Mouse (Mus musculus): Measurements from ENCODE around the gene Gm49450. TPM values are rescaled to one million over a fixed set of nuclear protein-coding genes. Genes with fewer than 3 reads are reported as not detected.
A peak's percentile ranks its signal among the peaks of the same experiment; 100 is the strongest.

Gene Gm49450
- polyA plus RNA-seq, 1 experiment: 2.3 TPM

DNA sequence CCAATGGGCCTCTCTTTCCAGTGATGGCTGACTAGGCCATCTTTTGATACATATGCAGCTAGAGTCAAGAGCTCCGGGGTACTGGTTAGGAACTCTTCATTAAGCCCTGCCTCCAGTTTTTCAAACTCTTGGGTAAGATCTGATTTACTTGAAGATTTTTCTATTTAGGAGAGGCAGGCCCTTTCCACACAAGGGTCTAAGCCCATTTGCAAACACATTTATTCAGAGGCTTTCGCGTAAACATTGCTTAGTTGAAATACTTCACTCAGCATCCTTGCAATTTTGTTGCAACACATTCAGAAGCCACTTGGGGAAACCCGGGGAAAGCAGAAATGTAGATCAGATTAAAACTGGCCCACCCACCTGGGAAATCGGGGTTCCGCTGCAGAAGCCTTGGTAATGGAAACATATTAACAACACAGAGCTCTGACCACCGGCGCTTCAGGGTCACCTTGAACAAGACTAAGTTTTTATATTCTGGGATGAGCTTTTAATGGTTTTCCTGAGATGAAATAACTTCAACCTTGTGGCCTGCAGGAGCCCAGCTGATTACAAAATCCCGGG lies 41.7 kb upstream of the Gm49450 start:
- Histone ChIP-seq H3K27me3 (ENCODE audit: control insufficient read depth, insufficient read depth, low read length) (no peaks in the 10 kb centered on the region), H3K36me3 (ENCODE audit: control insufficient read depth, insufficient read depth, low read length) (no peaks in the 10 kb centered on the region), H3K4me3 (ENCODE audit: control insufficient read depth, low read depth, low read length) (no peak overlapping the region), H3K27ac (ENCODE audit: control insufficient read depth, insufficient read depth, low read depth, low read length) (peak overlapping the region; percentile 46; the same call in 1 of the 2 replicates), H3K4me1 (ENCODE audit: control insufficient read depth, insufficient read depth, low read length) (peaks cover 22% of the 10 kb centered on the region)
- TF ChIP-seq POLR2A (IDR thresholded peaks at IDR 0.05; ENCODE audit: control insufficient read depth, low read depth, low read length) (no peak), CTCF (IDR thresholded peaks at IDR 0.05; ENCODE audit: control insufficient read depth, insufficient read depth, insufficient replicate concordance, low read depth, low read length) (no peak)

DNA sequence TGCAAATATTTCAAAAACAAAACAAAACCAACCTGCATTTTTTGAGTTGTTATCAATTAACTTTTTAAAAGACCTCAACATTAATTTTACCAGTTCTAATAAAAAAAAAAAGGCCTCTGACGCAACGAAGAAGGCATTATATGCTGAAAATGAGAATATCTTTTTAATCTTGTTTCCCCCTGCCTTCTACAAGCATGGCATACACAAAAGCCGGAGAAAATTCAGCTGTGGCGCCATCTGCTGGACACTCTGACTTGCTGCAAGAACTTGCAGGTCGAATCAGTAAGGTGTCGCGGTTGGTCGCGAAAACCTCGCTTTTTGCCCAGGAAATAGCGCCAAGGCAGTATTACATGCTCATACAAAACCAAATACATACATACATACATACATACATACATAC lies 40.5 kb upstream of the Gm49450 start:
- no peak for TF ChIP-seq POLR2A (IDR thresholded peaks at IDR 0.05; ENCODE audit: control insufficient read depth, low read depth, low read length)
- peak; percentile 84 for TF ChIP-seq CTCF (IDR thresholded peaks at IDR 0.05; ENCODE audit: control insufficient read depth, insufficient read depth, insufficient replicate concordance, low read depth, low read length)
- no peak overlapping the region for H3K4me3 ChIP-seq (ENCODE audit: control insufficient read depth, low read depth, low read length)
- peaks cover 26% of the 10 kb centered on the region for H3K4me1 ChIP-seq (ENCODE audit: control insufficient read depth, insufficient read depth, low read length)
- H3K36me3 ChIP-seq (ENCODE audit: control insufficient read depth, insufficient read depth, low read length): no peaks in the 10 kb centered on the region
- H3K27ac ChIP-seq (ENCODE audit: control insufficient read depth, insufficient read depth, low read depth, low read length): no peak overlapping the region
- no peaks in the 10 kb centered on the region for H3K27me3 ChIP-seq (ENCODE audit: control insufficient read depth, insufficient read depth, low read length)

GRCm38 (mm10) chr15:98993093-98993793 lies 39.9 kb upstream of the Gm49450 start:
- Histone ChIP-seq H3K27me3 (ENCODE audit: control insufficient read depth, insufficient read depth, low read length) (no peaks in the 10 kb centered on the region), H3K4me3 (ENCODE audit: control insufficient read depth, low read depth, low read length) (peak overlapping the region; percentile 79), H3K4me1 (ENCODE audit: control insufficient read depth, insufficient read depth, low read length) (peaks cover 29% of the 10 kb centered on the region), H3K36me3 (ENCODE audit: control insufficient read depth, insufficient read depth, low read length) (no peaks in the 10 kb centered on the region), H3K27ac (ENCODE audit: control insufficient read depth, insufficient read depth, low read depth, low read length) (peak overlapping the region; percentile 89)
- TF ChIP-seq CTCF (IDR thresholded peaks at IDR 0.05; ENCODE audit: control insufficient read depth, insufficient read depth, insufficient replicate concordance, low read depth, low read length): peak; percentile 98
- 0 out of 2 replicates have a peak, but pooled peaks have one; percentile 41 for TF ChIP-seq POLR2A (IDR thresholded peaks at IDR 0.05; ENCODE audit: control insufficient read depth, low read depth, low read length)

- Histone ChIP-seq H3K36me3 (ENCODE audit: control insufficient read depth, insufficient read depth, low read length) (no peaks in the 10 kb centered on the region), H3K4me3 (ENCODE audit: control insufficient read depth, low read depth, low read length) (no peak overlapping the region), H3K27me3 (ENCODE audit: control insufficient read depth, insufficient read depth, low read length) (no peaks in the 10 kb centered on the region), H3K4me1 (ENCODE audit: control insufficient read depth, insufficient read depth, low read length) (peaks cover 29% of the 10 kb centered on the region), H3K27ac (ENCODE audit: control insufficient read depth, insufficient read depth, low read depth, low read length) (peak overlapping the region; percentile 85)
- no peak for TF ChIP-seq CTCF (IDR thresholded peaks at IDR 0.05; ENCODE audit: control insufficient read depth, insufficient read depth, insufficient replicate concordance, low read depth, low read length)
- TF ChIP-seq POLR2A (IDR thresholded peaks at IDR 0.05; ENCODE audit: control insufficient read depth, low read depth, low read length): no peak
Measured at GRCm38 (mm10) chr15:98992086-98992912, 38.9 kb upstream of the Gm49450 start.

DNA sequence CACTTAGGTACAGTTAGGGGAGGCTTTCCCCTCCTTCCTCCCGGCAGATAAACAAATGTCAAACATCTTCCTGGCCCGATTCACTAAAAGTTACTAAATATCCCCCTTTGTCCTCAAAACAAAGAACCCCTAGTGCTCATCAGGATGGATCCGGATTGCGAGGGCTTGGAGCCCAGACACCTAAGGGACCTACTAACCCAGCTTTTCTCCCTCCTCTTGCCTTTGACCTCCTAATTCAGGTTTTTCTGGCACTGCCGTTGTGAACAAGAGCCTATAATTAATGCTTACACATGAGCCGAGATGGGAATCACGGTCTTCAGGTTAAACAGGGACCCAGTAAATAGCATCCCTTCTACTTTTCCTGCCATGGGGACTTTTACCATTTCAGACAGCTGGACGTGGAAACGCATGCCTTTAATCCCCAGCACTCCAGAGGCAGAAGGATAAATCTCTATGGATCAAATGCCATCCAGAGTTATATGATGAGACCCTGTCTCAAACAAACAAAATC lies 38.2 kb upstream of the Gm49450 start:
- Histone ChIP-seq H3K27ac (ENCODE audit: control insufficient read depth, insufficient read depth, low read depth, low read length) (peak overlapping the region; percentile 85), H3K4me3 (ENCODE audit: control insufficient read depth, low read depth, low read length) (no peak overlapping the region)

GRCm38 (mm10) chr15:98990669-98991539 lies 37.6 kb upstream of the Gm49450 start:
- Histone ChIP-seq H3K27ac (ENCODE audit: control insufficient read depth, insufficient read depth, low read depth, low read length) (peak overlapping the region; percentile 78), H3K36me3 (ENCODE audit: control insufficient read depth, insufficient read depth, low read length) (no peaks in the 10 kb centered on the region), H3K4me1 (ENCODE audit: control insufficient read depth, insufficient read depth, low read length) (peaks cover 31% of the 10 kb centered on the region), H3K27me3 (ENCODE audit: control insufficient read depth, insufficient read depth, low read length) (no peaks in the 10 kb centered on the region), H3K4me3 (ENCODE audit: control insufficient read depth, low read depth, low read length) (no peak overlapping the region)
- no peak for TF ChIP-seq CTCF (IDR thresholded peaks at IDR 0.05; ENCODE audit: control insufficient read depth, insufficient read depth, insufficient replicate concordance, low read depth, low read length)
- no peak for TF ChIP-seq POLR2A (IDR thresholded peaks at IDR 0.05; ENCODE audit: control insufficient read depth, low read depth, low read length)

More for the DNA sequence above, 38.2 kb upstream of the Gm49450 start:
- Histone ChIP-seq H3K36me3 (ENCODE audit: control insufficient read depth, insufficient read depth, low read length) (no peaks in the 10 kb centered on the region), H3K27me3 (ENCODE audit: control insufficient read depth, insufficient read depth, low read length) (no peaks in the 10 kb centered on the region), H3K4me1 (ENCODE audit: control insufficient read depth, insufficient read depth, low read length) (peaks cover 31% of the 10 kb centered on the region)
- TF ChIP-seq CTCF (IDR thresholded peaks at IDR 0.05; ENCODE audit: control insufficient read depth, insufficient read depth, insufficient replicate concordance, low read depth, low read length): no peak
- no peak for TF ChIP-seq POLR2A (IDR thresholded peaks at IDR 0.05; ENCODE audit: control insufficient read depth, low read depth, low read length)

Measured in testis, adult 2 months (tissue).